Mouse (Mus musculus) small intestine, adult 2 months (tissue): ENCODE measurements around the gene 4921536K21Rik. TPM values are rescaled to one million over a fixed set of nuclear protein-coding genes. Genes with fewer than 3 reads are reported as not detected.
"Not testable (repeated sequence)": the region's sequence is repeated elsewhere in the genome, so short reads cannot be mapped to it uniquely, and the experiment has no call there.

Experiments used
- H3K27ac ChIP-seq: fragments of 200-500 bp; 2 replicates; pipeline ENCODE4 v1.5.1; 2012; ENCODE audit warnings: low read depth, low read length, control low read depth, inconsistent platforms; ENCODE audit not compliant: insufficient read depth
- H3K27me3 ChIP-seq: fragments of 200-500 bp; 2 replicates; pipeline ENCODE4 v1.6.1; 2012; ENCODE audit warnings: mild to moderate bottlenecking, moderate library complexity, low read length, inconsistent platforms; ENCODE audit not compliant: control insufficient read depth, insufficient read depth
- H3K36me3 ChIP-seq: fragments of 200-500 bp; 2 replicates; pipeline ENCODE4 v1.6.1; 2012; ENCODE audit warnings: mild to moderate bottlenecking, low read length, control low read depth, inconsistent platforms; ENCODE audit not compliant: control insufficient read depth, insufficient read depth
- H3K4me1 ChIP-seq: fragments of 200-500 bp; 2 replicates; pipeline ENCODE4 v1.6.1; 2012; ENCODE audit warnings: low read length, inconsistent platforms, mixed read lengths; ENCODE audit not compliant: control insufficient read depth, insufficient read depth, insufficient read length
- H3K4me3 ChIP-seq: fragments of 200-500 bp; 2 replicates; pipeline ENCODE4 v1.5.1; 2012; ENCODE audit warnings: low read depth, mild to moderate bottlenecking, control low read depth, inconsistent platforms, low read length, moderate library complexity
- CTCF ChIP-seq: fragments of 200-500 bp; IDR thresholded peaks from 2 replicates; pipeline ENCODE4 v1.5.1; 2012; ENCODE audit warnings: low read depth, mild to moderate bottlenecking, control low read depth, inconsistent platforms, low read length, moderate library complexity, mixed read lengths; ENCODE audit not compliant: insufficient replicate concordance, insufficient read length; ENCODE audit errors: extremely low read depth
- POLR2A ChIP-seq: fragments of 200-500 bp; IDR thresholded peaks from 2 replicates; pipeline ENCODE4 v1.6.1; 2012; ENCODE audit warnings: low read depth, mild to moderate bottlenecking, control low read depth, inconsistent platforms, low read length, moderate library complexity
- WGBS: fragments of 180-500 bp; shearing (Covaris S2); methylation state at CpG from one replicate; pipeline ENCODE4 v1.1.7; 2018; 5-methylcytosine and 5-hydroxymethylcytosine counted together
- polyA plus RNA-seq: library from polyadenylated mRNA; depleted of rRNA; stranded (reverse); fragments of >200 nt; gene quantifications from 2 replicates; pipeline ENCODE4 v1.2.3, GENCODE M21; 2012

The 4921536K21Rik gene
- polyA plus RNA-seq, 1 experiment, result 0.06 TPM

- WGBS, result under 1% methylated on average over 26 of the region's 28 CpGs
- Histone ChIP-seq H3K4me1 (peaks cover 11% of the 10 kb centered on the region), H3K4me3 (peak within 1 kb of the TSS; percentile 64), H3K36me3 (peaks cover 11% of the 10 kb centered on the region), H3K27me3 (no peaks in the 10 kb centered on the region), H3K27ac (peak within 1 kb of the TSS; percentile 4; the same call in 1 of the 2 replicates)
- TF ChIP-seq CTCF (peak; percentile 98), POLR2A (no peak)
These were observed 19.4 kb upstream of the 4921536K21Rik start, which contains the start of gene Slc35e4 for GRCm38 (mm10) chr11:3914109-3914840. Slc35e4 (minus strand) TSS chr11:3914664.

GRCm38 (mm10) chr11:3913316-3914108 is 18.6 kb upstream of the 4921536K21Rik start:
- Histone ChIP-seq H3K4me3 (peak overlapping the region; percentile 64), H3K4me1 (peaks cover 11% of the 10 kb centered on the region), H3K27ac (peak overlapping the region; percentile 4; the same call in 1 of the 2 replicates), H3K36me3 (peaks cover 8% of the 10 kb centered on the region), H3K27me3 (no peaks in the 10 kb centered on the region)
- no peak for TF ChIP-seq CTCF
- no peak for TF ChIP-seq POLR2A
- WGBS, result under 1% methylated on average over 65 of the region's 65 CpGs

- WGBS, result 22% methylated on average over 16 of the region's 16 CpGs
- Histone ChIP-seq H3K4me1 (peaks cover 11% of the 10 kb centered on the region), H3K27ac (no peak overlapping the region)
These were observed 18.0 kb upstream of the 4921536K21Rik start for GRCm38 (mm10) chr11:3912875-3913271.

GRCm38 (mm10) chr11:3912100-3912874 is 17.4 kb upstream of the 4921536K21Rik start:
- Histone ChIP-seq H3K27me3 (no peaks in the 10 kb centered on the region), H3K27ac (no peak overlapping the region), H3K36me3 (0 out of 2 replicates have a peak, but pooled peaks cover 2% of the 10 kb centered on the region), H3K4me3 (peak overlapping the region; percentile 64), H3K4me1 (peaks cover 11% of the 10 kb centered on the region)
- 61% methylated on average over 19 of the region's 19 CpGs for WGBS
- TF ChIP-seq POLR2A, result no peak
- TF ChIP-seq CTCF, result no peak

More at GRCm38 (mm10) chr11:3912875-3913271, 18.0 kb upstream of the 4921536K21Rik start:
- Histone ChIP-seq H3K27me3 (no peaks in the 10 kb centered on the region), H3K36me3 (peaks cover 7% of the 10 kb centered on the region), H3K4me3 (peak overlapping the region; percentile 64)
- TF ChIP-seq CTCF (no peak), POLR2A (no peak)

GRCm38 (mm10) chr11:3911440-3911839 is 16.5 kb upstream of the 4921536K21Rik start:
- WGBS, result 90% methylated on average over 6 of the region's 6 CpGs
- H3K27me3 ChIP-seq, H3K27ac ChIP-seq, H3K36me3 ChIP-seq, H3K4me3 ChIP-seq: not testable (repeated sequence)
- H3K4me1 ChIP-seq, result peaks cover 11% of the 10 kb centered on the region

DNA sequence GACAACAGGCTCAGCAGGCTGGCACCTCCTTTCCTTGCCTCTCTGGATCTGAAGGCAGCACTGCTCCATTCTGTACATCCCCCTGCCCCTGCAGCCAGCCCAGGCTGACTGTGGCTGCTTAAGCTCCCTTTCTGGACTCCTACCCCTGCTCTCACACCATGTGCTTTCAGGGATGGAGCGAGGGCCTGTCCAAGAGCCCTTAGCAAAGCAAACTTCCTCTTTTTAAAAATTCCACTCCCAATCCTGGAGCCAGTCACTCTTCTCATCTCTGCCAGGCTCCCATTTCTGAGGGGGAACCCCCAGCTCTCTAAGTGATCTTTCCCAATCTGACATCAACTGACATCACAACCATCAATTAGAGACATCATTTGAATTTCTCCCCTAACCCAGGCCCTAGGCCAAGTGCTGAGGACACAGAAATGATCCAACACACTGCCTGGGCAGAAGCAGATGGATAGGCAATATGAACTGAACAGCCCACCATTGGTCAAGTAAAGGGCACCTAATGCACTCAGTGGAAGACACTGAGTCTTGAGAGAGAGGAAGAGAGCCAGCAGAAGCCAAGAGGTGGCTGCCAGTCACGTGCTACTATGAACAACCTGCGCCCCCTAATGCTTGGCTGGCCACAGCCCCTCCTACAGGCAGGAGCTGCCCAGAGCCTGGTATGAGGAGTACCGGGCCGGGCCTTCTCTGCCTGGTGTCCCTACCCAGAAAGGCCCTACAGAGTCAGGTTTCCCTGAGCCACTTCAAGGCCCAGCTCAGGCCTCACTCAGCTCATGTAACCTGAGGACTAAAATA is 15.8 kb upstream of the 4921536K21Rik start:
- Histone ChIP-seq H3K27ac (no peak overlapping the region), H3K4me3 (no peak overlapping the region), H3K36me3 (no peaks in the 10 kb centered on the region), H3K27me3 (no peaks in the 10 kb centered on the region), H3K4me1 (peaks cover 11% of the 10 kb centered on the region)
- TF ChIP-seq CTCF, result no peak
- TF ChIP-seq POLR2A, result no peak
- 72% methylated on average over 5 of the region's 5 CpGs for WGBS
